Mouse (Mus musculus) intestine, embryonic 14.5 days (tissue): ENCODE measurements around the gene Nipa1. TPM values are rescaled to one million over a fixed set of nuclear protein-coding genes. Genes with fewer than 3 reads are reported as not detected.

Source experiments
- ATAC-seq: fragments of 200-750 bp; cut with Nextera tagmentation; replicated peaks from 2 replicates; pipeline ENCODE4 v1.8.0; 2017; ENCODE audit warnings: low read depth, moderate number of reproducible peaks, moderate TSS enrichment, moderate library complexity; ENCODE audit not compliant: low FRiP score, low TSS enrichment
- DNase-seq: peaks from one replicate; pipeline ENCODE4 v3.0.0-alpha.2; 2018; ENCODE audit warnings: low spot score
- H3K27ac ChIP-seq: fragments of 300-500 bp; sonication (generic); 2 replicates; pipeline ENCODE4 v1.5.1; 2014; ENCODE audit warnings: low read depth, mild to moderate bottlenecking, control low read depth
- H3K27me3 ChIP-seq: fragments of 300-500 bp; sonication (generic); replicated peaks from 2 replicates; pipeline ENCODE4 v1.6.1; 2014; ENCODE audit warnings: low read length, control low read depth; ENCODE audit not compliant: control insufficient read depth, insufficient read depth
- H3K36me3 ChIP-seq: fragments of 300-500 bp; sonication (generic); 2 replicates; pipeline ENCODE4 v1.6.1; 2014; ENCODE audit warnings: low read length, control low read depth; ENCODE audit not compliant: control insufficient read depth, insufficient read depth
- H3K4me1 ChIP-seq: fragments of 300-500 bp; sonication (generic); replicated peaks from 2 replicates; pipeline ENCODE4 v1.6.1; 2014; ENCODE audit warnings: low read length, control low read depth, mixed read lengths; ENCODE audit not compliant: control insufficient read depth, insufficient read depth
- H3K4me2 ChIP-seq: fragments of 300-500 bp; sonication (generic); 2 replicates; pipeline ENCODE4 v1.6.1; 2014; ENCODE audit warnings: low read length
- H3K4me3 ChIP-seq: fragments of 300-500 bp; sonication (generic); 2 replicates; pipeline ENCODE4 v1.5.1; 2014; ENCODE audit warnings: low read depth, low read length, control low read depth, mixed read lengths
- H3K9ac ChIP-seq: fragments of 300-500 bp; sonication (generic); 2 replicates; pipeline ENCODE4 v1.6.1; 2014; ENCODE audit warnings: mild to moderate bottlenecking, low read length
- H3K9me3 ChIP-seq: fragments of 300-500 bp; sonication (generic); 2 replicates; pipeline ENCODE4 v1.6.1; 2016; ENCODE audit warnings: low read length, control low read depth; ENCODE audit not compliant: control insufficient read depth
- WGBS: fragments of 180-500 bp; shearing (Covaris S2); extraction: QIAGEN DNeasy Blood & Tissue Kit; methylation state at CpG from one replicate; pipeline ENCODE4 v1.1.7; 2014; 5-methylcytosine and 5-hydroxymethylcytosine counted together
- polyA plus RNA-seq: library from polyadenylated mRNA; unstranded; fragments of >200 nt; fragmentation: Nextera tagmentation; extraction: Ambion mirVana; gene quantifications from 2 replicates; pipeline ENCODE4 v1.2.1, GENCODE M21; 2014

Nipa1 gene
- polyA plus RNA-seq, 1 experiment from 2014 or later, result 6.0 TPM

DNA sequence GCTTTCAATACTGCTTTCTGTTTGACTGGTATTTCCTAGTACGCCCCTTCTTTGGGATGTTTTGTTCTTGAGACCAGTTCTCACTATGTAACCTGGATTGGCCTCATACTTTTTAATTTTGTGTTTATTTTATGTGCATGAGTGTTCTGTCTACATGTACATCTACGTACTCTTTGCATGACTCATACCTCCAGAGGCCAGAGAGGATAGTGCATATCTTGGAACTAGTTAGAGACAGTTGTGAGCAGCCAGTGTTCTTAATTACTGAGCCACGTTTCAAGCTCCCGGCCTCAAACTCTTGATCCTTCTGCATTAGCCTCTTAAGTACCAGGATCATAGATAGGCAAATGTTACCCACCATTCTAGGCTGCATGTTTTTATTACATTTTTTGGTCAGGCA is 81.4 kb downstream of the Nipa1 start:
- Histone ChIP-seq H3K36me3 (peaks cover 25% of the 10 kb centered on the region), H3K4me3 (no peak overlapping the region), H3K4me1 (no peaks in the 10 kb centered on the region), H3K27ac (no peak overlapping the region), H3K9ac (no peak overlapping the region), H3K4me2 (no peak overlapping the region), H3K27me3 (no peaks in the 10 kb centered on the region), H3K9me3 (no peaks in the 10 kb centered on the region)
- 92% methylated on average over 4 of the region's 4 CpGs for WGBS
- ATAC-seq (no peak), DNase-seq (no peak)

DNA sequence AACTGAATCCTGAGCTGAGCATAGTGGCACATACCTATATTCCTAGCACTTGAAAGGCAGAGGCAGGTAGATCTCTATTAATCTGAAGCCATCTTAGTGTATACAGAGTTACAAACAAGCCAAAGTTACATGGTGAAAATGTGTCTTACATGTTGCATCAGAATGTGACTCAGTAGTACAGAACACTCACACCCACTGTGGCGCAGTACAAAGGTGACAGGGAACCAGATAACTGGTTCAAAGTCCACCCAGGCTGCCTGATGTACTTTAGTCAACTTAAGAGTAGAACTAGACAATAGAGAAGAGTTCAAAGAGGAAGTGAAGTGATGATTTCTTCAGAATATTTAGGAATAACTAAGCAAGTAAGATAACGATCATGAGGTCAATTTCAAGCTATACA is 84.7 kb downstream of the Nipa1 start:
- H3K4me2 ChIP-seq, result no peak overlapping the region
- ATAC-seq (no peak), DNase-seq (no peak)
- H3K36me3 ChIP-seq, result peaks cover 42% of the 10 kb centered on the region
- H3K27me3 ChIP-seq, result no peaks in the 10 kb centered on the region
- no peak overlapping the region for H3K9ac ChIP-seq
- H3K9me3 ChIP-seq, result no peaks in the 10 kb centered on the region
- no peak overlapping the region for H3K27ac ChIP-seq
- no peak overlapping the region for H3K4me3 ChIP-seq
- 98% methylated on average over 2 of the region's 2 CpGs for WGBS
- no peaks in the 10 kb centered on the region for H3K4me1 ChIP-seq

DNA sequence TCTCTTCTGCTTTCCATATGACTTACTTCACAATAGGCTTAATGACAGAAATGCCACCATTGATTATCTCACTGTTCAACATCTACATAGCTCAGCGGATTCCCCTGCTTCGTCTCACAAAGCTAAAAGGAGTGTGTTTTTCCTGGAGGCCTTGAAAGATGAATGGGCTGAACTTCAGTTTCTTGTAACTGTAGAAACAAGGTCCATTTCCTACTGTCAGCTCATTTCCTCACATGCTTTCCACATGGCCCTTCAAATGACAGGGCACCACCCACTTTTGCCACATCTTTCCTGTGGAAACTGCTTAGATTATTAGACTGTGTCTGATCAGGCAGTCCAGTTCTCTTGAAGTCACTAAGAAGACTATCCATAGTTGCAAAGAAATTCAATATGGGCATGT is 91.1 kb downstream of the Nipa1 start:
- ATAC-seq, result no peak
- Histone ChIP-seq H3K4me2 (no peak overlapping the region), H3K4me3 (no peak overlapping the region), H3K9me3 (no peaks in the 10 kb centered on the region), H3K4me1 (no peaks in the 10 kb centered on the region), H3K9ac (no peak overlapping the region), H3K27me3 (no peaks in the 10 kb centered on the region), H3K27ac (no peak overlapping the region), H3K36me3 (peaks cover 74% of the 10 kb centered on the region)
- no peak for DNase-seq
- 75% methylated on average over 2 of the region's 2 CpGs for WGBS

Other genes with a start within 250 kb of the Nipa1 start
- gene Tubgcp5, start 225.8 kb downstream of the Nipa1 start, polyA plus RNA-seq, result 28.2 and 31.5 TPM in 2 replicates
- gene Cyfip1, start 178.2 kb downstream of the Nipa1 start, polyA plus RNA-seq, result 102 and 118 TPM in 2 replicates
- 52.3 and 54.5 TPM in 2 replicates for gene Nipa2, start 57.5 kb downstream of the Nipa1 start, polyA plus RNA-seq
- gene Herc2, start 30.2 kb upstream of the Nipa1 start, polyA plus RNA-seq, result 25.3 and 25.4 TPM in 2 replicates
- gene Oca2, start 219.8 kb upstream of the Nipa1 start, polyA plus RNA-seq, result 0.05 TPM in 1 of 2 replicates, not detected in the other